Mouse (Mus musculus): ENCODE data around the gene Plekho1.

GRCm38 (mm10) chr3:95963681-95964080 is 32.1 kb downstream of the Plekho1 start:
- no peak for TF ChIP-seq EP300 (IDR thresholded peaks at IDR 0.05; ENCODE audit: low read depth)
- peak; percentile 71 for TF ChIP-seq CTCF (IDR thresholded peaks at IDR 0.05; ENCODE audit: low read depth)

Measured in liver, embryonic 14.5 days (tissue).